Mouse (Mus musculus): ENCODE data around the gene Lama5. TPM values are rescaled to one million over a fixed set of nuclear protein-coding genes. Genes with fewer than 3 reads are reported as not detected.
A peak's percentile ranks its signal among the peaks of the same experiment; 100 is the strongest.

The Lama5 gene
- polyA plus RNA-seq, 1 experiment from 2014 or later, result 61.3 TPM

- 41% methylated on average over 9 of the region's 9 CpGs for WGBS
- H3K4me3 ChIP-seq (replicated peaks; ENCODE audit: low read length), result no peak overlapping the region
- peaks cover 65% of the 10 kb centered on the region for H3K4me1 ChIP-seq (ENCODE audit: control insufficient read depth, insufficient read depth, low read length)
- H3K9me3 ChIP-seq (replicated peaks; ENCODE audit: control insufficient read depth, low read length), result no peaks in the 10 kb centered on the region
- ATAC-seq (ENCODE audit: insufficient read depth, low FRiP score), result no peak
- no peaks in the 10 kb centered on the region for H3K36me3 ChIP-seq (ENCODE audit: control insufficient read depth, insufficient read depth, low read length)
- H3K27me3 ChIP-seq (ENCODE audit: control insufficient read depth, insufficient read depth, low read length), result no peaks in the 10 kb centered on the region
- 0 out of 2 replicates have a peak overlapping the region, but pooled peaks have one; percentile 19 for H3K9ac ChIP-seq (ENCODE audit: low read length)
- H3K27ac ChIP-seq (ENCODE audit: low read length), result peak overlapping the region; percentile 0; the same call in 1 of the 2 replicates
- H3K4me2 ChIP-seq (ENCODE audit: low read depth, low read length), result 0 out of 2 replicates have a peak overlapping the region, but pooled peaks have one; percentile 8
Observed at GRCm38 (mm10) chr2:180220165-180220564, 5.5 kb downstream of the Lama5 start.

DNA sequence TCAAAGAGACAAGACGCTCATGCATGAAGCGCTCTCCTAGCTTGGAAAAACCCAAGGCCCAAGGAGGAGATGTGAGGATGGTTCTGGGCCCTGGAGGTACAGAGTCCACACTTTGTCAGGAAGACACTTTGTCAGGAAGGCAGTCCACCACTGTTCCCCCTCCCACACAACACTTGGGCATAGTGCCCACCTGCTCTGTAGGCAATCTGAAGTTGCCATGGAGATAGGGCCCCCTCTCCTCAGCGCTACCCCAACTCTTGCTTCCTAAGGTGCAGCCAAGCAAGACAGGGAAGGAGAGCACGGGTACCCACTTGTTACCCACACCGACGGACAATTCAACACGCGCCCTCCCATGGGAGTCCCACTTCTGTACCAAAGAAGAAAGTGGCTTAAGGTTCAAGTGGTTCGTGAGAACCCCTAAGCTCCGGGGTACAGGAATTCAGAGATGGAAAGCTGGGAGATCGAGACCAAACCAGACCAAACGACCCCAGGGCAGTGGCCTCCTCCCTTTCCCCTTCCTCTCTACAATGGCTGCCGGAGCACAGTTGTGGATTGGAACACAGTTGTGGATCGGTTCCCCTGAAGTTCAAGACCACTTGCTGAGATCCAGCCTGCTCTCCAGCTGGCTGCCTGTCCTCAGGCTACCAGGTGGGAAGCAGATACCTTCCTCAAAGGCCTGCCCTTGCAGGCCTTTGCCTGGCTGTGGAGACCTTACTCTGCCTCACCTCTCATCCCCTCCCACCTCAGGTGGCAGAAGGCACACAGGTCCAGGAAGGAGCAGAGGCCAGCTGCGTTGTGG lies 6.3 kb downstream of the Lama5 start:
- H3K27me3 ChIP-seq (ENCODE audit: control insufficient read depth, insufficient read depth, low read length), result no peaks in the 10 kb centered on the region
- no peak overlapping the region for H3K4me3 ChIP-seq (replicated peaks; ENCODE audit: low read length)
- H3K4me2 ChIP-seq (ENCODE audit: low read depth, low read length), result no peak overlapping the region
- H3K36me3 ChIP-seq (ENCODE audit: control insufficient read depth, insufficient read depth, low read length), result no peaks in the 10 kb centered on the region
- H3K9me3 ChIP-seq (replicated peaks; ENCODE audit: control insufficient read depth, low read length), result no peaks in the 10 kb centered on the region
- peak overlapping the region; percentile 40; the same call in 1 of the 2 replicates for H3K9ac ChIP-seq (ENCODE audit: low read length)
- ATAC-seq (ENCODE audit: insufficient read depth, low FRiP score), result no peak
- peak overlapping the region; percentile 66 for H3K27ac ChIP-seq (ENCODE audit: low read length)
- 79% methylated on average over 15 of the region's 15 CpGs for WGBS
- H3K4me1 ChIP-seq (ENCODE audit: control insufficient read depth, insufficient read depth, low read length), result peaks cover 73% of the 10 kb centered on the region

DNA sequence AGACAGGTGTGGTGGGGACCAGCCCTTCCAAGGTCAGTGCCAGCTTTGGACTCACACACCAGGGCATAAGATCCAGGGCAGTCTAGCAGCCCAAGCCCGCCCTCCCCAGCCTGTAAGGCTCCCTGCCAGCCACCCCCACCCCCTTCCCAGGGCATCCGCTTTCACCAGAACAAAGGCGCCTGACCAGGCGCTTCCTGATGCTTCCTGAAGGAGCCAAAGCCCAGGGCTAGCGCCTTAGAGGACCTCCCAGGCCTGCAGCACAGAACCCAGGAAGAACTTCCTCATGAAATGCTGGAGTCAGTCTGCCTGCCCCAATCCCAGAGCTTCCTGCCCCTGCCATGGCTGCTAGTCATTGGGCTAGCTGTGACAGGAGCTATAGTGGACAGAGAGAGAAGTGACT lies 7.0 kb downstream of the Lama5 start:
- H3K4me1 ChIP-seq (ENCODE audit: control insufficient read depth, insufficient read depth, low read length), result peaks cover 73% of the 10 kb centered on the region
- H3K4me3 ChIP-seq (replicated peaks; ENCODE audit: low read length), result no peak overlapping the region
- H3K27me3 ChIP-seq (ENCODE audit: control insufficient read depth, insufficient read depth, low read length), result no peaks in the 10 kb centered on the region
- no peak for ATAC-seq (ENCODE audit: insufficient read depth, low FRiP score)
- H3K36me3 ChIP-seq (ENCODE audit: control insufficient read depth, insufficient read depth, low read length), result no peaks in the 10 kb centered on the region
- peak overlapping the region; percentile 40 for H3K9ac ChIP-seq (ENCODE audit: low read length)
- peak overlapping the region; percentile 66 for H3K27ac ChIP-seq (ENCODE audit: low read length)
- no peaks in the 10 kb centered on the region for H3K9me3 ChIP-seq (replicated peaks; ENCODE audit: control insufficient read depth, low read length)
- 41% methylated on average over 5 of the region's 5 CpGs for WGBS
- no peak overlapping the region for H3K4me2 ChIP-seq (ENCODE audit: low read depth, low read length)

DNA sequence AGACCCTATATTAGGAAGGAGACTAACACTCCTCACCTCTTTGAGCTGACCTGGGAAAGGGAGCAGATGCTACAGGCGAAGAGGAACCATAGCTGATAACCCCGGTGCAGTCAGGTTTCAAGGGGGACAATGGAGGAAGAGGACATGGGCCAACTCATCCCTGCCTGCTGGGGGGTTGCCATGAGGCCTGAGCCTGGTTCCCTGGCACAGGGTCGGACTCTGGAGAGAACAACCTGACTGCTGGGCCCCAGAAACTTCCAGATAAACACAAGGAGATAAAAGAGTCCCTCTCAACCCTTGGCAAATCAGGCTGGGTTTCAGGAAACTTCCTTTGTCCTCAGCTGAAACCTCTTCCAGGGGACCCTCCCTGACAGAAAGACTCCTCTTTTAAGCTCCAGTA lies 7.4 kb downstream of the Lama5 start:
- ATAC-seq (ENCODE audit: insufficient read depth, low FRiP score), result no peak
- Histone ChIP-seq H3K36me3 (ENCODE audit: control insufficient read depth, insufficient read depth, low read length) (no peaks in the 10 kb centered on the region), H3K4me2 (ENCODE audit: low read depth, low read length) (no peak overlapping the region), H3K27ac (ENCODE audit: low read length) (peak overlapping the region; percentile 66; the same call in 1 of the 2 replicates), H3K9ac (ENCODE audit: low read length) (peak overlapping the region; percentile 40; the same call in 1 of the 2 replicates), H3K4me1 (ENCODE audit: control insufficient read depth, insufficient read depth, low read length) (peaks cover 73% of the 10 kb centered on the region), H3K9me3 (replicated peaks; ENCODE audit: control insufficient read depth, low read length) (no peaks in the 10 kb centered on the region), H3K4me3 (replicated peaks; ENCODE audit: low read length) (no peak overlapping the region), H3K27me3 (ENCODE audit: control insufficient read depth, insufficient read depth, low read length) (no peaks in the 10 kb centered on the region)
- 63% methylated on average over 3 of the region's 3 CpGs for WGBS

GRCm38 (mm10) chr2:180217587-180217986 lies 8.1 kb downstream of the Lama5 start:
- H3K27ac ChIP-seq (ENCODE audit: low read length), result no peak overlapping the region
- H3K4me3 ChIP-seq (replicated peaks; ENCODE audit: low read length), result no peak overlapping the region
- 81% methylated on average over 8 of the region's 8 CpGs for WGBS
- peaks cover 71% of the 10 kb centered on the region for H3K4me1 ChIP-seq (ENCODE audit: control insufficient read depth, insufficient read depth, low read length)
- no peak overlapping the region for H3K4me2 ChIP-seq (ENCODE audit: low read depth, low read length)
- H3K36me3 ChIP-seq (ENCODE audit: control insufficient read depth, insufficient read depth, low read length), result no peaks in the 10 kb centered on the region
- 0 out of 2 replicates have a peak overlapping the region, but pooled peaks have one; percentile 11 for H3K9ac ChIP-seq (ENCODE audit: low read length)
- no peak for ATAC-seq (ENCODE audit: insufficient read depth, low FRiP score)
- no peaks in the 10 kb centered on the region for H3K27me3 ChIP-seq (ENCODE audit: control insufficient read depth, insufficient read depth, low read length)
- no peaks in the 10 kb centered on the region for H3K9me3 ChIP-seq (replicated peaks; ENCODE audit: control insufficient read depth, low read length)

DNA sequence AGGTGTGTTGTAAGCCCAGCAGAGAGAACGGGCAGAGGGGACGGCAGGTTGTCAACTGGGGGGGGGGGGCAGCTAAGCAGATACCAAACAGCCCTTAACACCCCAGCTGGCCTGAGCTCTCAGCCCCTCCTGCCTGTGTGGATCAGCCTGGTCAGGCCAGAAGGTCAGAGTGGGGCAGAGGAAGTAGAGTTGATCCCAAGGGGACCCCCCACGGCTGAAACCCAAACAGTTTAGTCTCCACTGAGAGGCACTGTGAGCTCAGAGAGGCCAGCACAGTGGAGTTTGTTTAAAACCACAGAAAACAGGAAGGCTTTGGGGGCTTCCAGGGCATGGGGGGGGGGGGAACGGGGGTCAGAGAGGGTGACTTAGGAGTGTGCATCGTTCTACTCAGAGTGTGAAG lies 8.7 kb downstream of the Lama5 start:
- no peaks in the 10 kb centered on the region for H3K9me3 ChIP-seq (replicated peaks; ENCODE audit: control insufficient read depth, low read length)
- H3K9ac ChIP-seq (ENCODE audit: low read length), result no peak overlapping the region
- 37% methylated on average over 5 of the region's 5 CpGs for WGBS
- no peak overlapping the region for H3K4me3 ChIP-seq (replicated peaks; ENCODE audit: low read length)
- no peak for ATAC-seq (ENCODE audit: insufficient read depth, low FRiP score)
- H3K4me1 ChIP-seq (ENCODE audit: control insufficient read depth, insufficient read depth, low read length), result peaks cover 65% of the 10 kb centered on the region
- no peaks in the 10 kb centered on the region for H3K27me3 ChIP-seq (ENCODE audit: control insufficient read depth, insufficient read depth, low read length)
- no peaks in the 10 kb centered on the region for H3K36me3 ChIP-seq (ENCODE audit: control insufficient read depth, insufficient read depth, low read length)
- no peak overlapping the region for H3K4me2 ChIP-seq (ENCODE audit: low read depth, low read length)
- no peak overlapping the region for H3K27ac ChIP-seq (ENCODE audit: low read length)

DNA sequence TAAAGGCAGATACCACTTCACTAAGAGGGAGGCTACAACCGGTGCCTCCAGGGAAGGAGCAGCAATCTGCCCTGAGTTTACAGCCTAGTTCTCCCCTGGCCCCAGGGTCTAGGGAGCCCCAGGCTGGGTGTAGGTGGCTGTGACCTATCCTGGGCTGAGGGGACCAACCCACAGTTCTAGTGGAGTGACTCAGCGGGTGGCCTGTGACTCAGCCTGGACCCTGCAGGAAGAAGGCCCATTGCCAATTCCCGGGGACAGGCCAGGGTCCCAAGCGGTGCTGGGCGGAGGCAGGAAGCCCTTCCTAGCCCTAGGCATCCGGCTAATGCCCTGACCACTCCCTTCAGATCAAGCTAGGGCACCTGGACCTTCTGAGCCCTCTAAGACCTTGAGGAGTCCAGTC lies 9.7 kb downstream of the Lama5 start:
- Histone ChIP-seq H3K9me3 (replicated peaks; ENCODE audit: control insufficient read depth, low read length) (no peaks in the 10 kb centered on the region), H3K36me3 (ENCODE audit: control insufficient read depth, insufficient read depth, low read length) (no peaks in the 10 kb centered on the region), H3K27ac (ENCODE audit: low read length) (peak overlapping the region; percentile 60), H3K4me2 (ENCODE audit: low read depth, low read length) (no peak overlapping the region), H3K4me3 (replicated peaks; ENCODE audit: low read length) (no peak overlapping the region), H3K27me3 (ENCODE audit: control insufficient read depth, insufficient read depth, low read length) (no peaks in the 10 kb centered on the region), H3K9ac (ENCODE audit: low read length) (peak overlapping the region; percentile 53; the same call in 1 of the 2 replicates), H3K4me1 (ENCODE audit: control insufficient read depth, insufficient read depth, low read length) (peaks cover 62% of the 10 kb centered on the region)
- ATAC-seq (ENCODE audit: insufficient read depth, low FRiP score), result peak; percentile 37; the same call in 1 of the 2 replicates
- 43% methylated on average over 6 of the region's 6 CpGs for WGBS

DNA sequence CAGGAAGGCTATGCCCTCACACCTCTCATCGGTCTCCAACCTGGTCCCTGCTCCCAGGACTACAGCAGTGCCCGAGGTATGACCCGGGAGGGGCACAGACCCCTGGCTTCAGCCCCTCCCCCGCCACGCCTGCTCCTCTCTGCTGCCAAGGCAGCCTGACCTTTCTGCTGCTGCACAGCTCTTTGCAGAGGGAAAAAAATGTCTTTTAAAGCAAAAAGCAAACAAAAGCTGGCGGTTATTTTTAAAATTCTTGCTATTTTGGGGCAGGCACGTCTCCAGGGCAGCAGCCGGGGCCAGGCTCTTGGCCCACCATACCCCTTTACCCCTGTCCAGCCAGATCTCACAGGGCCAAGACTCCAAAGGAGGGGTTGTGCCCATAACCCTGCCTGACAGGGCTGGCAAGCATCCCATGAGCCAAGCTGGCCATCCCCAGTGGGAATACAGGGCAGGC lies 10.6 kb downstream of the Lama5 start:
- H3K27me3 ChIP-seq (ENCODE audit: control insufficient read depth, insufficient read depth, low read length), result no peaks in the 10 kb centered on the region
- peak overlapping the region; percentile 60 for H3K27ac ChIP-seq (ENCODE audit: low read length)
- 14% methylated on average over 8 of the region's 8 CpGs for WGBS
- no peak for ATAC-seq (ENCODE audit: insufficient read depth, low FRiP score)
- no peaks in the 10 kb centered on the region for H3K9me3 ChIP-seq (replicated peaks; ENCODE audit: control insufficient read depth, low read length)
- peaks cover 59% of the 10 kb centered on the region for H3K4me1 ChIP-seq (ENCODE audit: control insufficient read depth, insufficient read depth, low read length)
- H3K4me3 ChIP-seq (replicated peaks; ENCODE audit: low read length), result no peak overlapping the region
- H3K36me3 ChIP-seq (ENCODE audit: control insufficient read depth, insufficient read depth, low read length), result no peaks in the 10 kb centered on the region
- H3K4me2 ChIP-seq (ENCODE audit: low read depth, low read length), result 0 out of 2 replicates have a peak overlapping the region, but pooled peaks have one; percentile 6
- peak overlapping the region; percentile 53 for H3K9ac ChIP-seq (ENCODE audit: low read length)

DNA sequence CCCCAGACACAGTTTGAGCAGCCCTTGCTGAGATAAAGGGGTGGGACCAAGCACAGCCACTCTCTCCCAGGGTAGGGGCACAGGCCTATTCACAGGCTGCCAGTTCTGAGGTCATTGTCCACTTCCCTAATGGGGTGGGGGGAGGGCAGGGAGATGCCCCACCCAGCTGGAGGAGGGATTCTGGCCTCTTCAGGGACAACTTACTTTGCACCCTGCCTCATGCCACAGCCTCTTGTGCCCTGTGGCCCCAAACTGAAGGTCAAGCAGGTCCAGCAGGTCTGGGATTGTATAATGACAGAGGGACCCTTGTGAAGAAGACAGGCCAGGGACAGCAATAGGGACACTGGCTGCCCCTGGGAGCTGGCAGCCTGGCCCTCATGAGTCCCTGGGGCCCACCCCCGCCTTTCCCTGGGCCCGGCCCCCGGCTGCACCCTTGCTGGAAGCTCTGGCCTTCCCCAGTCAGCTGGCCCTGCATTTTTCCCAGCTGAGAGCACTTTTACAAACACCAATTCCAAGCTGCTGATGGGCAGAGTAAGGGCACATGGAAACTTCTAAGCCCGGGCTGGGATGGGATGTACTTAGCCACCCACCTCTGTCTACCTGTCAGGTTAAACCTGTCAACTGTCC lies 11.2 kb downstream of the Lama5 start:
- Histone ChIP-seq H3K27me3 (ENCODE audit: control insufficient read depth, insufficient read depth, low read length) (no peaks in the 10 kb centered on the region), H3K9ac (ENCODE audit: low read length) (0 out of 2 replicates have a peak overlapping the region, but pooled peaks have one; percentile 17), H3K4me2 (ENCODE audit: low read depth, low read length) (0 out of 2 replicates have a peak overlapping the region, but pooled peaks have one; percentile 6), H3K27ac (ENCODE audit: low read length) (peak overlapping the region; percentile 60), H3K9me3 (replicated peaks; ENCODE audit: control insufficient read depth, low read length) (no peaks in the 10 kb centered on the region), H3K4me1 (ENCODE audit: control insufficient read depth, insufficient read depth, low read length) (peaks cover 53% of the 10 kb centered on the region), H3K4me3 (replicated peaks; ENCODE audit: low read length) (no peak overlapping the region), H3K36me3 (ENCODE audit: control insufficient read depth, insufficient read depth, low read length) (no peaks in the 10 kb centered on the region)
- WGBS, result 54% methylated on average over 4 of the region's 4 CpGs
- ATAC-seq (ENCODE audit: insufficient read depth, low FRiP score), result peak; percentile 18; the same call in 1 of the 2 replicates

All from stomach, embryonic 16.5 days (tissue).